Mouse (Mus musculus) olfactory bulb, adult 2 months (tissue): Measurements from ENCODE around the gene Mogs. TPM values are rescaled to one million over a fixed set of nuclear protein-coding genes. Genes with fewer than 3 reads are reported as not detected.
A peak's percentile ranks its signal among the peaks of the same experiment; 100 is the strongest.

ENCODE experiments used
- H3K27ac ChIP-seq: fragments of 200-500 bp; 2 replicates; pipeline ENCODE4 v1.5.1; 2012; ENCODE audit warnings: low read depth, low read length; ENCODE audit not compliant: insufficient read depth
- H3K4me1 ChIP-seq: fragments of 200-500 bp; 2 replicates; pipeline ENCODE4 v1.6.1; 2012; ENCODE audit warnings: low read length; ENCODE audit not compliant: control insufficient read depth, insufficient read depth
- H3K4me3 ChIP-seq: fragments of 200-500 bp; 2 replicates; pipeline ENCODE4 v1.5.1; 2012; ENCODE audit warnings: mild to moderate bottlenecking, low read depth, low read length, moderate library complexity; ENCODE audit not compliant: insufficient read depth
- CTCF ChIP-seq: fragments of 200-500 bp; IDR thresholded peaks from 2 replicates; pipeline ENCODE4 v1.5.1; 2012; ENCODE audit warnings: low read depth, mild to moderate bottlenecking, low read length, moderate library complexity; ENCODE audit not compliant: insufficient read depth
- POLR2A ChIP-seq: fragments of 200-500 bp; IDR thresholded peaks from 2 replicates; pipeline ENCODE4 v1.6.1; 2012; ENCODE audit warnings: mild to moderate bottlenecking, low read depth, low read length, moderate library complexity; ENCODE audit not compliant: insufficient read depth
- WGBS: fragments of 180-500 bp; shearing (Covaris S2); methylation state at CpG from one replicate; pipeline ENCODE4 v1.1.7; 2018; 5-methylcytosine and 5-hydroxymethylcytosine counted together
- polyA plus RNA-seq: library from polyadenylated mRNA; stranded (reverse); fragments of >200 nt; gene quantifications from 2 replicates; pipeline ENCODE4 v1.2.4, GENCODE M21; 2012; ENCODE audit warnings: low replicate concordance; ENCODE audit not compliant: missing spikeins, insufficient read depth, insufficient read length

Mogs gene
- polyA plus RNA-seq, 1 experiment, result not detected

DNA sequence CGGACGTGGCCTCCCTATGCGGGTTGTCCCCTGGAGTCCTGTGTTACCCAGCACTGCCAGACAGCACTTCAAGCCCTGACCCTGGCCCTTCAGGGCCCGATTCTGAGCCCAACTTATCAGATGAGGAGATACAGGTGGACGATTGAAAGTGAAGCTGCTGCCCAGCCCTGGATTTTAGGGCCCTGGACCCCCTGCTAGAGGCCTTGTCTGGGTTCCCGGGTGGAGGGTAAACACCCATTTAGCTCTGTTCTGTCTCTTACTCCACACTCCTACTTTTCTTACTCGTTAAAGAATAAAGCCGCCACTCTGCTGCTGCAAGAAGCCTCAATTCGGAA lies 27.4 kb upstream of the Mogs start:
- H3K4me3 ChIP-seq, result no peak overlapping the region
- H3K27ac ChIP-seq, result no peak overlapping the region
- 14% methylated on average over 9 of the region's 9 CpGs for WGBS

DNA sequence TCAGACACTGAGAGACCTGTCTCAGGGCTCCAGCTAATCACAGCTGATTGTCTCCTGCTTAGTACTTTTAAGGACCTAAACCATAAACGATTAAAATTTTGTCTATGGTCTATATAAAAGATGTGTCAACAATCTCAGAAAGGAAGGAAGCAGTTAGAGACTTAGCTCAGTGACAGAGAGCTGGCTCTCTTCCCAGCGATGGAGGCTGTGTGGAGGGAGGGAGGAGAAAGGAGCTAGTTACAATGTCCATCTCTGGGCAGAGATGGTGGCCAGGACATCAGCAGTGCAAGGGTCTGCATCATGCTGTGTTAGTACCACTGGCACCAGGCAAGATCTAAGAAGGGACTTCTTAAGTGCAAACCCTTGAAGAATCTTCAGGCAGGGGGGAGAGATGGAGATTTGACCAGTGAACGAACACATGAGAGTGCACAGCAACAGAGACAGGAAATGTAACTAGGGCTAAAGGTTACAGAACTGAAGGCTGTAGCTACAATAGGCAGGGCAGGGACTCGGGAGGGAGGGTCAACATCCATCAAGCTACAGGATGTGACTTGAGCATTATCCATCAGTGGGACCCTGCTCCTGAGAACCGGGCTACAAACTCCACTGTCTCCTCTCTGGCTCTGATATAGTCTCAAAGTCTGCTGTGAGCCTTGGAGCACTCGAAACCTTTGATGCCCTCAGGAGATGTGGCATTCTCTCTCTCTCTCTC lies 22.7 kb upstream of the Mogs start:
- peaks cover 3% of the 10 kb centered on the region; the same call in 1 of the 2 replicates for H3K4me1 ChIP-seq
- WGBS, result 37% methylated on average over 6 of the region's 6 CpGs
- no peak overlapping the region for H3K4me3 ChIP-seq
- H3K27ac ChIP-seq, result no peak overlapping the region
- TF ChIP-seq POLR2A, result no peak
- no peak for TF ChIP-seq CTCF

More for the DNA sequence above, 27.4 kb upstream of the Mogs start:
- peaks cover 12% of the 10 kb centered on the region; the same call in 1 of the 2 replicates for H3K4me1 ChIP-seq
- TF ChIP-seq CTCF (no peak), POLR2A (no peak)

DNA sequence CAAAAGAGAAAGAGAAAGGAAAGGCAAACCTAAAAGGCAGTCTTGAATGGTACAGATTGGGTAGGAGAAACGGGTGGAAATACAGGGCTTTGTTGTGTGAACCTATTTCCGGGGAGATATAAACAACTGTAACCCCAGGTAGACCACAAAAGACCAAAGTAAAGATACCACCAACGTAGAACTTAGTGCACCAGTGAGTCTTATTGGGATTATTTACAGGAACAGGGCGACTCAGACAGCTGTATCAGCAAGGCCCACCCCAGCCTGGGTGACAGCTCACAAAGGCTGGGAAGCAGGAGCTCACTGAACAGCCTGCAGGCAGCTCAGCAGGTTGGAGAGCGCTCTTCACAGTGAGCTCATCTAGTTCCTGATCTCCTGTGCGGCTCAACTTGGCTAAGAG lies 19.3 kb upstream of the Mogs start:
- Histone ChIP-seq H3K4me3 (no peak overlapping the region), H3K4me1 (no peaks in the 10 kb centered on the region), H3K27ac (no peak overlapping the region)
- TF ChIP-seq POLR2A (no peak), CTCF (no peak)
- 49% methylated on average over 6 of the region's 6 CpGs for WGBS

DNA sequence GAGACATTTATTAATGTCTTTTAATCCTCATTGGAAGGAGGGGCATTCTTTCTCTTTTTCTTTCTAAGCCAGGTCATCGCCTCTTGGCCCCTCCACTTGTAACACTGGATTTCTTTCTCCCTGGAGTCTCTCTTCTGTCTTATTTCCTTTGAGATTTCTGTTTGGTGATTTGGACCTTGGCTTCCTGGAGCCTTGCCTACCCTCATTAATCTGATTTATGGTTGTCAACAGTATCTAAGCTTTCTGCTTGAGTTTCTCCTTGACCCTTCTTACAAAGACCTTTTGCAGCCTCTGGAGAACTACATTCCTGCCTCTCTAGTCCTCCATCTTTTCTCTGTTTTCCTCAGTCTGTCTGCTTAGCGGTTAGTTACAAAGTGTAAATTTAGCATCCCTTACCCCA lies 16.9 kb upstream of the Mogs start:
- H3K4me1 ChIP-seq, result peaks cover 16% of the 10 kb centered on the region
- TF ChIP-seq CTCF (no peak), POLR2A (no peak)
- H3K27ac ChIP-seq, result no peak overlapping the region
- no peak overlapping the region for H3K4me3 ChIP-seq
- WGBS, result 56% methylated on average over 2 of the region's 2 CpGs

DNA sequence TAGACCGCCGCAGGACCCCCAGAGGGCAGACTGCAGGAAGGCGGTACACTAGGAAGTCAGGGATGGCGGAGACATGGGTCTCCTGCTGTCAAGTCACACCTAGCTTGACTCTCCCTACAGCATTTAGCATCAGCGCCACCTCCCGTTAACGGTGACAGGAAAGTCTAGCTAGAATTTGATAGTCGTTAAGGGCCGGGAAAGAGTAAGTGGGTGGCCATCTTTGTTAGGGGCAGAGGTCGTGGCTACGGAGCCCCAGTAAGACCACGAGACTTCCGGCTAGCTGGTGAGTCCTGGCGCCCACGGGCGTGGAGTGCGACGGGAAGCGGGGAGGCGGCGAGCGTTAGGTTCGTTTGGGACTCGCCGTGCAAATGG lies 14.0 kb upstream of the Mogs start, which contains the start of the genes Ccdc142 and Gm42688:
TSS of gene Ccdc142 (plus strand) at position 286 of the 372 bp plus-strand sequence.
TSS of gene Gm42688 (plus strand) at position 302 of the 372 bp plus-strand sequence.
- Histone ChIP-seq H3K27ac (0 out of 2 replicates have a peak within 1 kb of the TSS, but pooled peaks have one; percentile 10), H3K4me3 (peak within 1 kb of the TSS; percentile 70), H3K4me1 (peaks cover 18% of the 10 kb centered on the region)
- under 1% methylated on average over 25 of the region's 25 CpGs for WGBS
- no peak for TF ChIP-seq POLR2A
- no peak for TF ChIP-seq CTCF

DNA sequence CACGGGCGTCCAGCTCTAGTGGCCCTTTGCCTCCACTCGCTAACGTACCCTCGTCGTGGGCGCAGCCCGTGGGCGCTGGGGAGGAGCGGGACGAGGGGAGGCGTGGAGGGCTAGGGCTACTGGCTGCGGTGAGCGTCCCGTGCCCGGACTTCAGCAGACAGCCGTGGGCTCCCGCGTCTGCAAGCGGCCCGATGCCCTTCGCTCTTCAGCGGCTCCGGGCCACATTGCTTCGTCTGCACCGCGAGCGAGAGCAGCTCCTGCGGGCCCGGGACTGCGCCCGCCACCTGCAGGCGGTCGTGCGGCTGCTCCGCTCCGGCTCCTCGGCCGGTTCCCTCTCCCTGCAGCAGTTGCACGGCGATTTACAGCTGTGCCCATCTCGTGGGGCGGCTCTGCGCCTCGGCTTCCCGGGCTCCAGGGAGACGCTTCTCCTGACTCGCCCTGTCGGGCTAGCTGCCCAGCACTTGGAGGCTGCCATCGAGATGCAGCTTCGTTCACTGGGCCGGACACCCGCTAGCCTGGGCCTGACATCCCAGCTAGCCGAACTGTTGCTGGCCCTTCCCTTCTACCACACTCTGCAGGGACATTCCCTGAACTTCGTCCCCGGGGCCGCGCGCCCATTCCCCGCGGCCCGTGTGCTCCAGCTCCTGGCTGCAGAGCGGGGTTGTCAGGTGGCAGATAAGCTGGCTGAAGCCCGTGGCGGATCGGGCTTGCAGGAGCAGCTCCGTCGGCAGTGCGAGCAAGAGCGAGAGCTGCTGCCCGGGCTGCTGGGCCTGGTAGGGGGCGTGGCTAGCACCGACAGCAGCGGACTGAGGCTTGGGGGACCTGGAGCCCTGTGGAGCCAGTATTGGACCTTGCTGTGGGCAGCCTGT lies 13.4 kb upstream of the Mogs start:
- TF ChIP-seq POLR2A, result 0 out of 2 replicates have a peak, but pooled peaks have one; percentile 12
- TF ChIP-seq CTCF, result peak; percentile 20; the same call in 1 of the 2 replicates
- H3K4me1 ChIP-seq, result peaks cover 18% of the 10 kb centered on the region
- under 1% methylated on average over 74 of the region's 74 CpGs for WGBS
- H3K27ac ChIP-seq, result 0 out of 2 replicates have a peak overlapping the region, but pooled peaks have one; percentile 10
- H3K4me3 ChIP-seq, result peak overlapping the region; percentile 70

DNA sequence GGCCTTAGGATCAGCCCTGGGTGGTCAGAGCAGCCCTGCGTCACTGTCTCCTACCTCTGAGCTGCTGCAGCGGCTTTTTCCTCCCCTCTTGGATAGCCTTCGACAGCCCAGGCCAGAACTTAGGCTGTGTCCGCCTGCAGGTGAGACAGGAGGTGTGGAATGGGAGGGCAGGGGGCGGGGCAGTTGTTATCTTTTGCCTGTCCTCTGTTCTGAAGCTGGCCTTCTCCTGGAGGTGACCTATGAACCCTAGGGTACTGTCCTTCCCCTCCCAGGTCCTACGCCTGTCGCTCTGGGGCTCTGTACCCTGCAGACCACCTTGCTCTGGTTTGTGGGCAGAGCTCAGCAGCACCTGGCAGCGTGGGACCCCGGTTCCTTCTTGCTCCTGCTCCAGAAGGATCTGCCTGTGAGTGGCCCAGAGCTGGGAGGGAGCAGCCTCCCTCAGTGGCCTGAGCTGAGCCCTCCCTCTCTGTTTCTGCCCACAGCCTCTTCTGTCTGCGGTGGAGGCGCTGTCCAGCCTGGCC lies 12.1 kb upstream of the Mogs start:
- Histone ChIP-seq H3K4me1 (peaks cover 27% of the 10 kb centered on the region), H3K4me3 (peak overlapping the region; percentile 70; the same call in 1 of the 2 replicates), H3K27ac (no peak overlapping the region)
- TF ChIP-seq CTCF (no peak), POLR2A (no peak)
- WGBS, result 61% methylated on average over 11 of the region's 11 CpGs

DNA sequence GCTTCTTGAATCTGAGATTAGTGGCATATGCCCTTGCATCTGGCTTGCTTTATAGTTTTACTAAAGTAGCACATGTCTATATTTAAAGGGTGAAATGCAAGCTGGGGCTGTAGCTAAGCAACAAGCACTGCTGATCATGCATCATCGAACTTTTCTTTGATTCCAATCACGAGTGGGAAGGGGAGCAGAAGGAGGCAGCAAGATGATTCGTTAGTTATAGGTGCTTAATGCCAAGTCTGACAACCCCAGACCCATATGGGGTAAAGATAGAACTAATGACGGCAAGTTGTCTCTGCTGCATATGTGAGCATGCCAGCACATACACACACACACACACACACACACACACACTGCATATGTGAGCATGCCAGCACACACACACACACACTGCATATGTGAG lies 11.1 kb upstream of the Mogs start:
- H3K27ac ChIP-seq, result no peak overlapping the region
- H3K4me1 ChIP-seq, result peaks cover 27% of the 10 kb centered on the region
- no peak overlapping the region for H3K4me3 ChIP-seq
- WGBS, result 52% methylated on average over 4 of the region's 4 CpGs
- TF ChIP-seq CTCF, result no peak
- no peak for TF ChIP-seq POLR2A
